Mouse (Mus musculus): Measurements from ENCODE around the gene Corin. TPM values are rescaled to one million over a fixed set of nuclear protein-coding genes. Genes with fewer than 3 reads are reported as not detected.

The Corin gene
- polyA plus RNA-seq, 1 experiment from 2014 or later = 0.01 TPM

- Histone ChIP-seq H3K4me3 (replicated peaks) (no peak overlapping the region), H3K9me3 (replicated peaks) (no peaks in the 10 kb centered on the region), H3K27me3 (no peaks in the 10 kb centered on the region), H3K4me2 (no peak overlapping the region), H3K9ac (no peak overlapping the region), H3K4me1 (replicated peaks) (no peaks in the 10 kb centered on the region), H3K27ac (replicated peaks) (no peak overlapping the region), H3K36me3 (replicated peaks) (no peaks in the 10 kb centered on the region)
- WGBS (ENCODE audit: insufficient replicate concordance) = 53% methylated on average over 7 of the region's 7 CpGs
- ATAC-seq (ENCODE audit: insufficient read depth) = no peak
These were observed 23.8 kb downstream of the Corin start for GRCm38 (mm10) chr5:72480456-72480855.

GRCm38 (mm10) chr5:72472317-72473009 is 31.8 kb downstream of the Corin start:
- H3K27me3 ChIP-seq = no peaks in the 10 kb centered on the region
- H3K9ac ChIP-seq = no peak overlapping the region
- H3K4me3 ChIP-seq (replicated peaks) = no peak overlapping the region
- H3K27ac ChIP-seq (replicated peaks) = no peak overlapping the region
- H3K36me3 ChIP-seq (replicated peaks) = no peaks in the 10 kb centered on the region
- H3K4me1 ChIP-seq (replicated peaks) = no peaks in the 10 kb centered on the region
- no peak overlapping the region for H3K4me2 ChIP-seq
- H3K9me3 ChIP-seq (replicated peaks) = no peaks in the 10 kb centered on the region
- ATAC-seq (ENCODE audit: insufficient read depth) = no peak
- WGBS (ENCODE audit: insufficient replicate concordance) = 66% methylated on average over 12 of the region's 12 CpGs

GRCm38 (mm10) chr5:72471746-72472145 is 32.5 kb downstream of the Corin start:
- Histone ChIP-seq H3K36me3 (replicated peaks) (no peaks in the 10 kb centered on the region), H3K9me3 (replicated peaks) (no peaks in the 10 kb centered on the region), H3K4me1 (replicated peaks) (no peaks in the 10 kb centered on the region), H3K9ac (no peak overlapping the region), H3K27me3 (no peaks in the 10 kb centered on the region), H3K27ac (replicated peaks) (no peak overlapping the region), H3K4me2 (no peak overlapping the region), H3K4me3 (replicated peaks) (no peak overlapping the region)
- no peak for ATAC-seq (ENCODE audit: insufficient read depth)
- 72% methylated on average over 7 of the region's 7 CpGs for WGBS (ENCODE audit: insufficient replicate concordance)

GRCm38 (mm10) chr5:72464932-72465331 is 39.3 kb downstream of the Corin start:
- Histone ChIP-seq H3K4me1 (replicated peaks) (no peaks in the 10 kb centered on the region), H3K27ac (replicated peaks) (no peak overlapping the region), H3K4me3 (replicated peaks) (no peak overlapping the region), H3K36me3 (replicated peaks) (no peaks in the 10 kb centered on the region), H3K4me2 (no peak overlapping the region), H3K9me3 (replicated peaks) (no peaks in the 10 kb centered on the region), H3K9ac (no peak overlapping the region), H3K27me3 (no peaks in the 10 kb centered on the region)
- WGBS (ENCODE audit: insufficient replicate concordance) = 53% methylated on average over 3 of the region's 3 CpGs
- ATAC-seq (ENCODE audit: insufficient read depth) = no peak

GRCm38 (mm10) chr5:72459374-72460112 is 44.7 kb downstream of the Corin start:
- H3K27me3 ChIP-seq = no peaks in the 10 kb centered on the region
- WGBS (ENCODE audit: insufficient replicate concordance) = 61% methylated on average over 7 of the region's 7 CpGs
- H3K27ac ChIP-seq (replicated peaks) = no peak overlapping the region
- H3K4me1 ChIP-seq (replicated peaks) = no peaks in the 10 kb centered on the region
- H3K4me3 ChIP-seq (replicated peaks) = no peak overlapping the region
- no peaks in the 10 kb centered on the region for H3K36me3 ChIP-seq (replicated peaks)
- H3K9ac ChIP-seq = no peak overlapping the region
- H3K4me2 ChIP-seq = no peak overlapping the region
- ATAC-seq (ENCODE audit: insufficient read depth) = no peak
- no peaks in the 10 kb centered on the region for H3K9me3 ChIP-seq (replicated peaks)

- Histone ChIP-seq H3K27ac (replicated peaks) (no peak overlapping the region), H3K4me3 (replicated peaks) (no peak overlapping the region), H3K9me3 (replicated peaks) (no peaks in the 10 kb centered on the region), H3K27me3 (no peaks in the 10 kb centered on the region; the same call in 1 of the 2 replicates), H3K4me1 (replicated peaks) (no peaks in the 10 kb centered on the region), H3K36me3 (replicated peaks) (no peaks in the 10 kb centered on the region), H3K4me2 (no peak overlapping the region), H3K9ac (no peak overlapping the region)
- 51% methylated on average over 2 of the region's 2 CpGs for WGBS (ENCODE audit: insufficient replicate concordance)
- no peak for ATAC-seq (ENCODE audit: insufficient read depth)
These were observed 50.6 kb downstream of the Corin start for GRCm38 (mm10) chr5:72453690-72454089.

- no peak overlapping the region for H3K4me3 ChIP-seq (replicated peaks)
- no peak overlapping the region for H3K4me2 ChIP-seq
- no peaks in the 10 kb centered on the region; the same call in 1 of the 2 replicates for H3K27me3 ChIP-seq
- ATAC-seq (ENCODE audit: insufficient read depth) = no peak
- no peaks in the 10 kb centered on the region for H3K4me1 ChIP-seq (replicated peaks)
- no peak overlapping the region for H3K27ac ChIP-seq (replicated peaks)
- WGBS (ENCODE audit: insufficient replicate concordance) = 71% methylated on average over 11 of the region's 11 CpGs
- H3K36me3 ChIP-seq (replicated peaks) = no peaks in the 10 kb centered on the region
- no peak overlapping the region for H3K9ac ChIP-seq
- no peaks in the 10 kb centered on the region for H3K9me3 ChIP-seq (replicated peaks)
These were observed 51.1 kb downstream of the Corin start for GRCm38 (mm10) chr5:72453176-72453575.

- no peaks in the 10 kb centered on the region for H3K4me1 ChIP-seq (replicated peaks)
- H3K9ac ChIP-seq = no peak overlapping the region
- no peaks in the 10 kb centered on the region for H3K9me3 ChIP-seq (replicated peaks)
- no peak for ATAC-seq (ENCODE audit: insufficient read depth)
- no peak overlapping the region for H3K4me2 ChIP-seq
- H3K4me3 ChIP-seq (replicated peaks) = no peak overlapping the region
- H3K27me3 ChIP-seq = no peaks in the 10 kb centered on the region; the same call in 1 of the 2 replicates
- 48% methylated on average over 4 of the region's 4 CpGs for WGBS (ENCODE audit: insufficient replicate concordance)
- H3K27ac ChIP-seq (replicated peaks) = no peak overlapping the region
- H3K36me3 ChIP-seq (replicated peaks) = no peaks in the 10 kb centered on the region
These were observed 51.5 kb downstream of the Corin start for GRCm38 (mm10) chr5:72452750-72453149.

- H3K36me3 ChIP-seq (replicated peaks) = no peaks in the 10 kb centered on the region
- ATAC-seq (ENCODE audit: insufficient read depth) = no peak
- H3K9me3 ChIP-seq (replicated peaks) = no peaks in the 10 kb centered on the region
- WGBS (ENCODE audit: insufficient replicate concordance) = 44% methylated on average over 2 of the region's 2 CpGs
- H3K27ac ChIP-seq (replicated peaks) = no peak overlapping the region
- H3K4me2 ChIP-seq = no peak overlapping the region
- no peaks in the 10 kb centered on the region for H3K4me1 ChIP-seq (replicated peaks)
- H3K4me3 ChIP-seq (replicated peaks) = no peak overlapping the region
- H3K9ac ChIP-seq = no peak overlapping the region
- no peaks in the 10 kb centered on the region; the same call in 1 of the 2 replicates for H3K27me3 ChIP-seq
These were observed 55.4 kb downstream of the Corin start for GRCm38 (mm10) chr5:72448846-72449245.

GRCm38 (mm10) chr5:72446104-72446503 is 58.2 kb downstream of the Corin start:
- Histone ChIP-seq H3K9ac (no peak overlapping the region), H3K4me3 (replicated peaks) (no peak overlapping the region), H3K4me2 (no peak overlapping the region), H3K27ac (replicated peaks) (no peak overlapping the region), H3K36me3 (replicated peaks) (no peaks in the 10 kb centered on the region), H3K4me1 (replicated peaks) (no peaks in the 10 kb centered on the region), H3K27me3 (no peaks in the 10 kb centered on the region), H3K9me3 (replicated peaks) (no peaks in the 10 kb centered on the region)
- 75% methylated on average over 11 of the region's 11 CpGs for WGBS (ENCODE audit: insufficient replicate concordance)
- ATAC-seq (ENCODE audit: insufficient read depth) = no peak

GRCm38 (mm10) chr5:72443946-72444345 is 60.3 kb downstream of the Corin start:
- Histone ChIP-seq H3K36me3 (replicated peaks) (no peaks in the 10 kb centered on the region), H3K9me3 (replicated peaks) (no peaks in the 10 kb centered on the region)

More at GRCm38 (mm10) chr5:72443946-72444345, 60.3 kb downstream of the Corin start:
- ATAC-seq (ENCODE audit: insufficient read depth) = no peak
- H3K27ac ChIP-seq (replicated peaks) = no peak overlapping the region
- H3K4me3 ChIP-seq (replicated peaks) = no peak overlapping the region
- H3K27me3 ChIP-seq = no peaks in the 10 kb centered on the region
- H3K4me1 ChIP-seq (replicated peaks) = no peaks in the 10 kb centered on the region
- WGBS (ENCODE audit: insufficient replicate concordance) = 57% methylated on average over 11 of the region's 11 CpGs
- no peak overlapping the region for H3K9ac ChIP-seq
- H3K4me2 ChIP-seq = no peak overlapping the region
